Mouse (Mus musculus) heart, postnatal 0 days (tissue): Measurements from ENCODE around the gene Xlr3a.

Experiments used
- CTCF ChIP-seq: IDR thresholded peaks from 2 replicates; pipeline ENCODE4 v1.5.1; 2016; ENCODE audit warnings: antibody characterized with exemption, control low read depth, low read depth
- EP300 ChIP-seq: IDR thresholded peaks from 2 replicates; pipeline ENCODE4 v1.6.1; 2016; ENCODE audit warnings: antibody characterized with exemption, low read depth

DNA sequence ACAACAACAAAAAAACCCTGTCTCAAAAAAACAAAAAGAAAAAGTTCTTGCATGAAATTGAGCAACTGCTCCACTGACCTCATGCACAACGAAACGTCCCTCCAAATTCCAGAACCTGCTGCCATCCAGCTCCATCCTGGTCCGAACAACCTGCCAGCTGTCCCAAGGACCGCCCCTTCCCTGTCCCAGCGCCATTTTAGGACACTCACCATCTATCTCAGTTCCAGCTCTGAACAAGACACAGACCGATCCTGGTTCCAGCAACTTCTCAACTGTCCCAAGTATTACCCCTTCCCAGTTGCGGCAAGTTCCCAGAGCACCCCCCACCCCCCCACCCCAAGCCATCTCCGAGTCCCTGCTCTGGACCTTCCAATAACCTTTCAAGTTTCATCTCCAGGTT lies 58.1 kb downstream of the Xlr3a start:
- TF ChIP-seq CTCF = no peak
- TF ChIP-seq EP300 = no peak
